8 mouse cellular contexts compared by ENCODE assay signal in genomic region chr15:3996267-3997010, GRCm38 (mm10). TPM values are rescaled to one million over a fixed set of nuclear protein-coding genes. Genes with fewer than 3 reads are reported as not detected.
A peak's percentile ranks its signal among the peaks of the same experiment; 100 is the strongest.
DNase-seq lines count a peak whose midpoint lies in the region; ATAC-seq and TF ChIP-seq lines count a peak whose summit lies in the region.

No protein-coding gene starts in this region.

- peaks cover 15% of the 10 kb centered on the region for H3K4me1 ChIP-seq in heart, embryonic 16.5 days (ENCODE audit: control insufficient read depth, insufficient read depth, low read length)
- no peaks in the 10 kb centered on the region for H3K4me1 ChIP-seq in forebrain, postnatal 0 days (ENCODE audit: insufficient read depth)
- H3K4me1 ChIP-seq in midbrain, embryonic 10.5 days, result peaks cover 23% of the 10 kb centered on the region

- peak overlapping the region; percentile 88 for H3K4me2 ChIP-seq in heart, embryonic 16.5 days (ENCODE audit: low read depth, low read length)
- peak overlapping the region; percentile 76 for H3K4me2 ChIP-seq in forebrain, postnatal 0 days (ENCODE audit: low read depth)

- WGBS in heart, embryonic 16.5 days, result 18% methylated on average over 14 of the region's 14 CpGs
- WGBS in forebrain, postnatal 0 days, result 19% methylated on average over 14 of the region's 14 CpGs
- 27% methylated on average over 14 of the region's 14 CpGs for WGBS in midbrain, embryonic 10.5 days

- H3K9ac ChIP-seq in heart, embryonic 16.5 days (ENCODE audit: low read length), result peak overlapping the region; percentile 81
- H3K9ac ChIP-seq in forebrain, postnatal 0 days, result peak overlapping the region; percentile 85

- TF ChIP-seq CTCF in forebrain, postnatal 0 days (IDR thresholded peaks at IDR 0.05; ENCODE audit: low read depth), result no peak

- H3K9me3 ChIP-seq in heart, embryonic 16.5 days (replicated peaks; ENCODE audit: control insufficient read depth, low read length), result no peaks in the 10 kb centered on the region
- H3K9me3 ChIP-seq in forebrain, postnatal 0 days (ENCODE audit: low read length), result no peaks in the 10 kb centered on the region
- H3K9me3 ChIP-seq in midbrain, embryonic 10.5 days (replicated peaks), result no peaks in the 10 kb centered on the region

- ATAC-seq in heart, embryonic 16.5 days (replicated peaks; ENCODE audit: extremely low read depth, insufficient read depth, low FRiP score), result peak; percentile 2; the same call in 1 of the 2 replicates
- no peak for ATAC-seq in forebrain, postnatal 0 days

- no peak for DNase-seq in heart, postnatal 4 days
- peak; percentile 19 for DNase-seq in MN1 (ENCODE audit: low spot score)
- no peak for DNase-seq in forebrain, postnatal 0 days
- no peak for DNase-seq in midbrain, embryonic 10.5 days (ENCODE audit: low spot score)
- DNase-seq in right cerebral cortex, postnatal 10 days (ENCODE audit: low spot score in 2 of 2), result no peak
- DNase-seq in B cell, adult 2 months, result no peak
- no peak for DNase-seq in frontal cortex, postnatal 36 days (ENCODE audit: low spot score in 2 of 2)

- H3K36me3 ChIP-seq in heart, embryonic 16.5 days (ENCODE audit: control insufficient read depth, insufficient read depth), result peaks cover 7% of the 10 kb centered on the region
- peaks cover 8% of the 10 kb centered on the region; the same call in 1 of the 2 replicates for H3K36me3 ChIP-seq in forebrain, postnatal 0 days (ENCODE audit: insufficient read depth)
- peaks cover 8% of the 10 kb centered on the region for H3K36me3 ChIP-seq in midbrain, embryonic 10.5 days

- H3K4me3 ChIP-seq in heart, embryonic 16.5 days (ENCODE audit: low read length), result peak overlapping the region; percentile 64
- peak overlapping the region; percentile 74 for H3K4me3 ChIP-seq in forebrain, postnatal 0 days (ENCODE audit: low read depth, low read length)
- peak overlapping the region; percentile 74 for H3K4me3 ChIP-seq in midbrain, embryonic 10.5 days

- no peaks in the 10 kb centered on the region for H3K27me3 ChIP-seq in heart, embryonic 16.5 days (ENCODE audit: control insufficient read depth, insufficient read depth, low read length)
- no peaks in the 10 kb centered on the region for H3K27me3 ChIP-seq in forebrain, postnatal 0 days (ENCODE audit: insufficient read depth, low read length)
- H3K27me3 ChIP-seq in midbrain, embryonic 10.5 days (ENCODE audit: low read depth, poor library complexity, severe bottlenecking), result no peaks in the 10 kb centered on the region

- peak overlapping the region; percentile 98 for H3K27ac ChIP-seq in heart, embryonic 16.5 days (ENCODE audit: low read length)
- peak overlapping the region; percentile 72 for H3K27ac ChIP-seq in forebrain, postnatal 0 days (ENCODE audit: low read depth, low read length)
- peak overlapping the region; percentile 96 for H3K27ac ChIP-seq in midbrain, embryonic 10.5 days (replicated peaks)

RNA-seq across cellular contexts. Expression of gene AW549877, which starts 0.9 kb away (rescaled TPM):
- 22.7 and 23.2 TPM in 2 replicates for polyA plus RNA-seq in heart, embryonic 16.5 days (2015; fragmentation: Nextera tagmentation; extraction: Ambion mirVana)
- 10 to 100 TPM; 20.9 to 21.5 TPM for total RNA-seq in heart, postnatal 4 days (2021)
- 23.2 and 26.2 TPM in 2 replicates for total RNA-seq in forebrain, postnatal 0 days (2014; rRNA removed)
- 15.7 and 19.6 TPM in 2 replicates for polyA plus RNA-seq in forebrain, postnatal 0 days (2015; fragmentation: Nextera tagmentation; extraction: Ambion mirVana)
- polyA plus RNA-seq in midbrain, embryonic 10.5 days (2016; fragmentation: Nextera tagmentation; extraction: Ambion mirVana), result 41.3 and 52.2 TPM in 2 replicates

RNA-seq across cellular contexts. Expression of gene Fbxo4, which starts 17.1 kb away (rescaled TPM):
- polyA plus RNA-seq in heart, embryonic 16.5 days (2015; fragmentation: Nextera tagmentation; extraction: Ambion mirVana), result 12.4 and 13.1 TPM in 2 replicates
- total RNA-seq in heart, postnatal 4 days (2021), result 10 to 100 TPM; 11.2 to 12.2 TPM
- 13.3 and 13.9 TPM in 2 replicates for total RNA-seq in forebrain, postnatal 0 days (2014; rRNA removed)
- 10.5 and 11.1 TPM in 2 replicates for polyA plus RNA-seq in forebrain, postnatal 0 days (2015; fragmentation: Nextera tagmentation; extraction: Ambion mirVana)
- polyA plus RNA-seq in midbrain, embryonic 10.5 days (2016; fragmentation: Nextera tagmentation; extraction: Ambion mirVana), result 4.4 and 5.0 TPM in 2 replicates

RNA-seq across cellular contexts. Expression of gene Oxct1, which starts 29.7 kb away (rescaled TPM):
- 323 and 384 TPM in 2 replicates for polyA plus RNA-seq in heart, embryonic 16.5 days (2015; fragmentation: Nextera tagmentation; extraction: Ambion mirVana)
- total RNA-seq in heart, postnatal 4 days (2021), result 100 to 1,000 TPM; 230 to 249 TPM
- total RNA-seq in forebrain, postnatal 0 days (2014; rRNA removed), result 307 and 354 TPM in 2 replicates
- polyA plus RNA-seq in forebrain, postnatal 0 days (2015; fragmentation: Nextera tagmentation; extraction: Ambion mirVana), result 375 and 419 TPM in 2 replicates
- 118 and 140 TPM in 2 replicates for polyA plus RNA-seq in midbrain, embryonic 10.5 days (2016; fragmentation: Nextera tagmentation; extraction: Ambion mirVana)
